Mouse (Mus musculus) cortical plate, adult 2 months (tissue): Measurements from ENCODE around the gene Vps37d.

ENCODE experiments used
- CTCF ChIP-seq: fragments of 200-500 bp; IDR thresholded peaks from 2 replicates; pipeline ENCODE4 v1.5.1; 2011; ENCODE audit warnings: mild to moderate bottlenecking, control low read depth, low read length; ENCODE audit not compliant: insufficient read depth; ENCODE audit errors: extremely low read depth
- POLR2A ChIP-seq: fragments of 200-500 bp; IDR thresholded peaks from 2 replicates; pipeline ENCODE4 v1.6.1; 2011; ENCODE audit warnings: mild to moderate bottlenecking, low read length, control low read depth; ENCODE audit not compliant: insufficient read depth; ENCODE audit errors: extremely low read depth

GRCm38 (mm10) chr5:135076931-135077505, 1.0 kb downstream of the Vps37d start:
- no peak for TF ChIP-seq CTCF
- no peak for TF ChIP-seq POLR2A
